ENCODE assay signal across 9 mouse cellular contexts in the genomic region with DNA sequence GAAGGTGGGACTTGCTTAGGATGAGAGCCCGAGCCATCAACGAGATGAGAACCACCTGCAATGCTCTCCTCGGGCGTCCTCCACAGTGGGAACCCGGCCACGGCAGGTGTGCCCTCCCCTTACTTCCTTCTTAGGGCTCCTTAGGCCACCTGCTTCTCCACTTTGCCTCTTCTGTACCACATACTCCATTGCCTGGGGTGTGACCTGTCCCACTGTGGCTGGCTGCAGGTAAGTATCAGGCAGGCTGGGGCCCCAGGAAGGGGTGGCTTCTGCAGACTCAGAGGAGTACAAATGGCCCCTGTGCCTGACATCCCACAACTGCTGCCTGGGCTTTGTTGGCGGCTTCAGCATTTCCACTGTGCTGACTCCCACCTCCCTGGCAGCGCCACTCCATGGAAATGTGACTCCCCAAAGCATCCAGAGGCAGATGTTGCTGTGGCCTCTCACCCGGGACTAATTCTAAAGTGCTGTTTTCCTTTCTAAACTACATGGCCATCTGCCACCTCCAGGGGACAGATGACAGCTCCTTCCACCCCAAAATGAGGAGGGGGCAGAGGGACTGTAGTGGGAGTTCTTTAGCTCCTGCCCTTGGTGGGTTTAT. TPM values are rescaled to one million over a fixed set of nuclear protein-coding genes. Genes with fewer than 3 reads are reported as not detected.
DNase-seq lines count a peak whose midpoint lies in the region; ATAC-seq and TF ChIP-seq lines count a peak whose summit lies in the region.
"Had no signal": no experiment of that assay in that cellular context is flagged by ENCODE, and none has a peak within 500 bp of the region (broad histone marks: within the 10 kb centered on the region; RNA-seq: fewer than 3 reads in every experiment).

No protein-coding gene starts in this region.

- no peak for DNase-seq in kidney, postnatal 25 days
- peak; percentile 69 for DNase-seq in hindbrain, postnatal 0 days (ENCODE audit: low spot score)
- no peak for DNase-seq in adrenal gland, postnatal 25 days
- no peak for DNase-seq in layer of hippocampus, postnatal 36 days
- no peak for DNase-seq in yolk sac, embryonic 10.5 days (ENCODE audit: low spot score)

- peaks cover 100% of the 10 kb centered on the region for H3K4me1 ChIP-seq in kidney, embryonic 16.5 days (ENCODE audit: insufficient read depth, low read length)
- peaks cover 92% of the 10 kb centered on the region for H3K4me1 ChIP-seq in embryonic facial prominence, embryonic 13.5 days
- peaks cover 69% of the 10 kb centered on the region for H3K4me1 ChIP-seq in hindbrain, postnatal 0 days (ENCODE audit: insufficient read depth, low read length)
- H3K4me1 ChIP-seq in neural tube, embryonic 13.5 days (replicated peaks), result peaks cover 100% of the 10 kb centered on the region

- WGBS in kidney, embryonic 16.5 days, result 22% methylated on average over 9 of the region's 9 CpGs
- WGBS in embryonic facial prominence, embryonic 13.5 days, result 47% methylated on average over 9 of the region's 9 CpGs
- WGBS in hindbrain, postnatal 0 days, result 34% methylated on average over 9 of the region's 9 CpGs
- 42% methylated on average over 9 of the region's 9 CpGs for WGBS in neural tube, embryonic 13.5 days

- no peak for TF ChIP-seq CTCF in hindbrain, postnatal 0 days (IDR thresholded peaks at IDR 0.05; ENCODE audit: low read depth)

- H3K4me2 ChIP-seq in kidney, embryonic 16.5 days (replicated peaks; ENCODE audit: low read depth, low read length), result peak overlapping the region; percentile 19
- H3K4me2 ChIP-seq in embryonic facial prominence, embryonic 13.5 days, result peak overlapping the region; percentile 20; the same call in 1 of the 2 replicates
- peak overlapping the region; percentile 31 for H3K4me2 ChIP-seq in hindbrain, postnatal 0 days (ENCODE audit: low read depth, low read length)
- peak overlapping the region; percentile 48 for H3K4me2 ChIP-seq in neural tube, embryonic 13.5 days

- no peaks in the 10 kb centered on the region for H3K9me3 ChIP-seq in kidney, embryonic 16.5 days (ENCODE audit: low read length)
- H3K9me3 ChIP-seq in embryonic facial prominence, embryonic 13.5 days, result no peaks in the 10 kb centered on the region
- no peaks in the 10 kb centered on the region for H3K9me3 ChIP-seq in hindbrain, postnatal 0 days (ENCODE audit: low read length)
- no peaks in the 10 kb centered on the region for H3K9me3 ChIP-seq in neural tube, embryonic 13.5 days
- H3K9me3 ChIP-seq: G1E had no signal

- peaks cover 18% of the 10 kb centered on the region for H3K36me3 ChIP-seq in kidney, embryonic 16.5 days (ENCODE audit: insufficient read depth, low read length)
- peaks cover 16% of the 10 kb centered on the region for H3K36me3 ChIP-seq in embryonic facial prominence, embryonic 13.5 days
- peaks cover 3% of the 10 kb centered on the region; the same call in 1 of the 2 replicates for H3K36me3 ChIP-seq in hindbrain, postnatal 0 days (ENCODE audit: insufficient read depth, low read length)
- peaks cover 5% of the 10 kb centered on the region; the same call in 1 of the 2 replicates for H3K36me3 ChIP-seq in neural tube, embryonic 13.5 days
- H3K36me3 ChIP-seq: G1E had no signal

- peak overlapping the region; percentile 35; the same call in 1 of the 2 replicates for H3K9ac ChIP-seq in kidney, embryonic 16.5 days (replicated peaks; ENCODE audit: low read length)
- no peak overlapping the region; the same call in 1 of the 2 replicates for H3K9ac ChIP-seq in embryonic facial prominence, embryonic 13.5 days
- H3K9ac ChIP-seq in hindbrain, postnatal 0 days (replicated peaks; ENCODE audit: low read length), result 0 out of 2 replicates have a peak overlapping the region, but pooled peaks have one; percentile 3
- H3K9ac ChIP-seq in neural tube, embryonic 13.5 days, result peak overlapping the region; percentile 49; the same call in 1 of the 2 replicates

- peak overlapping the region; percentile 91 for H3K27ac ChIP-seq in kidney, embryonic 16.5 days (ENCODE audit: low read length)
- H3K27ac ChIP-seq in embryonic facial prominence, embryonic 13.5 days, result peak overlapping the region; percentile 65
- peak overlapping the region; percentile 89 for H3K27ac ChIP-seq in hindbrain, postnatal 0 days
- peak overlapping the region; percentile 94 for H3K27ac ChIP-seq in neural tube, embryonic 13.5 days (replicated peaks)

- ATAC-seq in kidney, embryonic 16.5 days (ENCODE audit: low FRiP score, low TSS enrichment), result no peak
- no peak for ATAC-seq in embryonic facial prominence, embryonic 13.5 days (ENCODE audit: insufficient number of reproducible peaks, insufficient read depth, low FRiP score, low TSS enrichment, low read depth)
- no peak for ATAC-seq in hindbrain, postnatal 0 days
- peak; percentile 3; the same call in 1 of the 2 replicates for ATAC-seq in neural tube, embryonic 13.5 days (ENCODE audit: low read depth)

- H3K4me3 ChIP-seq in kidney, embryonic 16.5 days (ENCODE audit: low read length), result no peak overlapping the region
- H3K4me3 ChIP-seq in embryonic facial prominence, embryonic 13.5 days, result no peak overlapping the region
- H3K4me3 ChIP-seq in hindbrain, postnatal 0 days (ENCODE audit: low read length), result no peak overlapping the region
- no peak overlapping the region for H3K4me3 ChIP-seq in neural tube, embryonic 13.5 days

- no peaks in the 10 kb centered on the region for H3K27me3 ChIP-seq in kidney, embryonic 16.5 days (ENCODE audit: insufficient read depth, low read length)
- H3K27me3 ChIP-seq in embryonic facial prominence, embryonic 13.5 days, result no peaks in the 10 kb centered on the region
- no peaks in the 10 kb centered on the region for H3K27me3 ChIP-seq in hindbrain, postnatal 0 days (ENCODE audit: insufficient read depth, low read length)
- H3K27me3 ChIP-seq in neural tube, embryonic 13.5 days, result no peaks in the 10 kb centered on the region

RNA-seq across cellular contexts. Expression of a gene that starts 27.8 kb away (rescaled TPM):
- polyA plus RNA-seq in kidney, embryonic 16.5 days (2015; fragmentation: Nextera tagmentation; extraction: Ambion mirVana), result 23.7 and 27.0 TPM in 2 replicates
- polyA plus RNA-seq in embryonic facial prominence, embryonic 13.5 days (2015; fragmentation: Nextera tagmentation; extraction: Ambion mirVana), result 17.3 and 17.8 TPM in 2 replicates
- total RNA-seq in hindbrain, postnatal 0 days (2014; rRNA removed), result 75.2 and 75.9 TPM in 2 replicates
- polyA plus RNA-seq in hindbrain, postnatal 0 days (2015; fragmentation: Nextera tagmentation; extraction: Ambion mirVana), result 9.2 and 10.0 TPM in 2 replicates
- 19.3 and 20.5 TPM in 2 replicates for polyA plus RNA-seq in neural tube, embryonic 13.5 days (2015; fragmentation: Nextera tagmentation; extraction: Ambion mirVana)
- total RNA-seq in adrenal gland, postnatal 25 days (2021), result 17.7 and 24.8 TPM in 2 replicates
- 10 to 100 TPM; 30.4 to 31.4 TPM for total RNA-seq in layer of hippocampus, postnatal 36 days (2021)

RNA-seq across cellular contexts. Expression of a gene that starts 43.6 kb away (rescaled TPM):
- 27.6 and 28.6 TPM in 2 replicates for polyA plus RNA-seq in kidney, embryonic 16.5 days (2015; fragmentation: Nextera tagmentation; extraction: Ambion mirVana)
- polyA plus RNA-seq in embryonic facial prominence, embryonic 13.5 days (2015; fragmentation: Nextera tagmentation; extraction: Ambion mirVana), result 22.7 and 27.9 TPM in 2 replicates
- total RNA-seq in hindbrain, postnatal 0 days (2014; rRNA removed), result 60.9 and 89.2 TPM in 2 replicates
- polyA plus RNA-seq in hindbrain, postnatal 0 days (2015; fragmentation: Nextera tagmentation; extraction: Ambion mirVana), result 9.9 and 10.5 TPM in 2 replicates
- 18.4 and 20.7 TPM in 2 replicates for polyA plus RNA-seq in neural tube, embryonic 13.5 days (2015; fragmentation: Nextera tagmentation; extraction: Ambion mirVana)
- 62.7 and 63.4 TPM in 2 replicates for total RNA-seq in adrenal gland, postnatal 25 days (2021)
- 10 to 100 TPM; 52.9 to 57.5 TPM for total RNA-seq in layer of hippocampus, postnatal 36 days (2021)
